Mouse (Mus musculus): ENCODE measurements at regions not wholly inside any gene's neighbourhood (a gene's known extent, or its start where the extent isn't known, plus 50 kb on each side); places are given as distances from the start of the nearest gene placed in this dataset.

- TF ChIP-seq UBTF (IDR thresholded peaks at IDR 0.05; ENCODE audit: low read depth, low read length) (no peak), MAZ (IDR thresholded peaks at IDR 0.05; ENCODE audit: low read depth, low read length) (no peak), POLR2AphosphoS2 (IDR thresholded peaks at IDR 0.05; ENCODE audit: low read depth, low read length) (no peak), KAT2A (IDR thresholded peaks at IDR 0.05; ENCODE audit: insufficient replicate concordance, low read length) (no peak), ZC3H11A (IDR thresholded peaks at IDR 0.05; ENCODE audit: low read depth, low read length) (no peak), MYC (IDR thresholded peaks at IDR 0.05; ENCODE audit: low read depth, low read length) (no peak), RCOR1 (conservative IDR thresholded peaks at IDR 0.05; ENCODE audit: low read depth, low read length) (no peak), ZMIZ1 (IDR thresholded peaks at IDR 0.05; ENCODE audit: low read depth, low read length) (no peak), TBP (conservative IDR thresholded peaks at IDR 0.05; ENCODE audit: low read depth, low read length) (no peak), SMC3 (IDR thresholded peaks at IDR 0.05; ENCODE audit: low read depth, low read length) (no peak), MAX (IDR thresholded peaks at IDR 0.05; ENCODE audit: low read length) (no peak), POLR2A (IDR thresholded peaks at IDR 0.05; ENCODE audit: low read depth, low read length) (no peak), MXI1 (IDR thresholded peaks at IDR 0.05; ENCODE audit: low read depth, low read length) (no peak), EP300 (IDR thresholded peaks at IDR 0.05; ENCODE audit: low read length) (no peak)
Observed at GRCm38 (mm10) chr15:61416841-61417240, 494.0 kb upstream of the A1bg start.

All from CH12.LX (cell line).